23 mouse cellular contexts compared by ENCODE assay signal in genomic region chr6:116760181-116760580, GRCm38 (mm10). TPM values are rescaled to one million over a fixed set of nuclear protein-coding genes. Genes with fewer than 3 reads are reported as not detected.
DNase-seq lines count a peak whose midpoint lies in the region; ATAC-seq lines count a peak whose summit lies in the region.
"Had no signal": no experiment of that assay in that cellular context is flagged by ENCODE, and none has a peak within 500 bp of the region (broad histone marks: within the 10 kb centered on the region; RNA-seq: fewer than 3 reads in every experiment).

No protein-coding gene starts in this region.

- no peaks in the 10 kb centered on the region for H3K36me3 ChIP-seq in heart, embryonic 14.5 days (ENCODE audit: control insufficient read depth, insufficient read depth, low read length)
- H3K36me3 ChIP-seq in heart, embryonic 12.5 days, result no peaks in the 10 kb centered on the region
- no peaks in the 10 kb centered on the region for H3K36me3 ChIP-seq in kidney, embryonic 16.5 days (ENCODE audit: insufficient read depth, low read length)
- H3K36me3 ChIP-seq: embryonic facial prominence, embryonic 13.5 days; forebrain, embryonic 12.5 days; heart, embryonic 10.5 days; hindbrain, embryonic 12.5 days had no signal

- peak; percentile 58 for DNase-seq in kidney, adult 18-20 months
- DNase-seq in kidney, postnatal 10 days, result peak; percentile 56
- DNase-seq in kidney, postnatal 4 days, result peak; percentile 30 to 35
- DNase-seq in cerebellum, adult 8-10 months, result no peak
- no peak for DNase-seq in right cerebral cortex, postnatal 36 days (ENCODE audit: low spot score in 2 of 2)
- DNase-seq: adrenal gland, postnatal 14 days; cerebellum, adult 11-12 months; cerebellum, adult 9-11 months; cerebellum, postnatal 36 days; gastrocnemius, postnatal 10 days; heart, postnatal 36 days had no signal

- no peak overlapping the region for H3K4me3 ChIP-seq in heart, embryonic 14.5 days (ENCODE audit: control insufficient read depth in 1 of 2, insufficient read depth in 1 of 2, low read depth in 1 of 2, low read length in 2 of 2)
- no peak overlapping the region for H3K4me3 ChIP-seq in heart, embryonic 12.5 days
- H3K4me3 ChIP-seq in kidney, embryonic 16.5 days (ENCODE audit: low read length), result no peak overlapping the region
- H3K4me3 ChIP-seq: embryonic facial prominence, embryonic 13.5 days; forebrain, embryonic 12.5 days; heart, embryonic 10.5 days; hindbrain, embryonic 12.5 days had no signal

- no peak for ATAC-seq in heart, embryonic 14.5 days (ENCODE audit: insufficient number of reproducible peaks, insufficient read depth, low FRiP score, low read depth)
- no peak for ATAC-seq in heart, embryonic 12.5 days (ENCODE audit: insufficient number of reproducible peaks, low FRiP score)
- no peak for ATAC-seq in kidney, embryonic 16.5 days (ENCODE audit: low FRiP score, low TSS enrichment)
- ATAC-seq: activated CD4-positive, CD25-positive, alpha-beta regulatory T cell, adult 4 months; forebrain, embryonic 16.5 days; hindbrain, embryonic 16.5 days; Patski had no signal

- peaks cover 0 to 2% of the 10 kb centered on the region in 2 experiments; a peak in 1 of 4 replicates for H3K4me1 ChIP-seq in heart, embryonic 14.5 days (ENCODE audit: control insufficient read depth in 2 of 2, insufficient read depth in 2 of 2, low read length in 2 of 2)
- H3K4me1 ChIP-seq in heart, embryonic 12.5 days (replicated peaks), result no peaks in the 10 kb centered on the region
- no peaks in the 10 kb centered on the region for H3K4me1 ChIP-seq in kidney, embryonic 16.5 days (ENCODE audit: insufficient read depth, low read length)
- H3K4me1 ChIP-seq: embryonic facial prominence, embryonic 13.5 days had no signal

- H3K27me3 ChIP-seq in heart, embryonic 14.5 days (ENCODE audit: control insufficient read depth, insufficient read depth, low read length), result no peaks in the 10 kb centered on the region
- H3K27me3 ChIP-seq in heart, embryonic 12.5 days (replicated peaks), result no peaks in the 10 kb centered on the region
- no peaks in the 10 kb centered on the region for H3K27me3 ChIP-seq in kidney, embryonic 16.5 days (ENCODE audit: insufficient read depth, low read length)
- H3K27me3 ChIP-seq: CH12.LX; embryonic facial prominence, embryonic 13.5 days; forebrain, embryonic 12.5 days; hindbrain, embryonic 12.5 days; Patski had no signal

- peaks cover 4% of the 10 kb centered on the region for H3K9me3 ChIP-seq in heart, embryonic 14.5 days (ENCODE audit: control insufficient read depth, low read length)
- H3K9me3 ChIP-seq in heart, embryonic 12.5 days (replicated peaks), result 0 out of 2 replicates have a peak, but pooled peaks cover 3% of the 10 kb centered on the region
- 0 out of 2 replicates have a peak, but pooled peaks cover 7% of the 10 kb centered on the region for H3K9me3 ChIP-seq in kidney, embryonic 16.5 days (ENCODE audit: low read length)
- H3K9me3 ChIP-seq: embryonic facial prominence, embryonic 13.5 days; forebrain, embryonic 12.5 days; heart, embryonic 10.5 days had no signal

- 48% methylated on average over 6 of the region's 6 CpGs for WGBS in heart, embryonic 14.5 days
- 56% methylated on average over 6 of the region's 6 CpGs for WGBS in heart, embryonic 12.5 days
- WGBS in kidney, embryonic 16.5 days, result 57% methylated on average over 6 of the region's 6 CpGs

- no peak overlapping the region for H3K4me2 ChIP-seq in heart, embryonic 14.5 days (ENCODE audit: low read length)
- H3K4me2 ChIP-seq in heart, embryonic 12.5 days, result no peak overlapping the region
- H3K4me2 ChIP-seq in kidney, embryonic 16.5 days (replicated peaks; ENCODE audit: low read depth, low read length), result no peak overlapping the region
- H3K4me2 ChIP-seq: embryonic facial prominence, embryonic 13.5 days; forebrain, embryonic 12.5 days; hindbrain, embryonic 12.5 days had no signal

- H3K27ac ChIP-seq in heart, embryonic 14.5 days (replicated peaks in 1 of 2; ENCODE audit: control insufficient read depth in 1 of 2, insufficient read depth in 1 of 2, low read depth in 2 of 2, low read length in 2 of 2), result no peak overlapping the region
- no peak overlapping the region for H3K27ac ChIP-seq in heart, embryonic 12.5 days (ENCODE audit: poor library complexity, severe bottlenecking)
- no peak overlapping the region for H3K27ac ChIP-seq in kidney, embryonic 16.5 days (ENCODE audit: low read length)
- H3K27ac ChIP-seq: embryonic facial prominence, embryonic 13.5 days; forebrain, embryonic 12.5 days; heart, embryonic 10.5 days; hindbrain, embryonic 12.5 days had no signal

- 0 out of 2 replicates have a peak overlapping the region, but pooled peaks have one; percentile 1 for H3K9ac ChIP-seq in heart, embryonic 14.5 days (ENCODE audit: low read length)
- no peak overlapping the region for H3K9ac ChIP-seq in heart, embryonic 12.5 days
- no peak overlapping the region for H3K9ac ChIP-seq in kidney, embryonic 16.5 days (replicated peaks; ENCODE audit: low read length)
- H3K9ac ChIP-seq: embryonic facial prominence, embryonic 13.5 days; forebrain, embryonic 12.5 days; hindbrain, embryonic 12.5 days had no signal

RNA-seq across cellular contexts. Expression of gene Tmem72, which starts 43.5 kb away (rescaled TPM):
- 0.07 and 0.09 TPM in 2 replicates for polyA plus RNA-seq in heart, embryonic 14.5 days (2014; fragmentation: Nextera tagmentation; extraction: Ambion mirVana)
- polyA plus RNA-seq in heart, embryonic 12.5 days (2016; fragmentation: Nextera tagmentation; extraction: Ambion mirVana), result 0.06 and 0.08 TPM in 2 replicates
- 11.8 and 12.4 TPM in 2 replicates for polyA plus RNA-seq in kidney, embryonic 16.5 days (2015; fragmentation: Nextera tagmentation; extraction: Ambion mirVana)

Comparison
In these comparisons a context has a peak if more than half of its experiments do, and no peak if none do; other contexts are left out.
1. DNase-seq: peak in kidney, adult 18-20 months (single experiment), kidney, postnatal 10 days (single experiment) and kidney, postnatal 4 days (2 of 2); none in cerebellum, adult 8-10 months (single experiment) and right cerebral cortex, postnatal 36 days (0 of 2).
2. RNA of gene Tmem72, which starts 43.5 kb away (polyA plus RNA-seq): 11.8 to 12.4 TPM in kidney, embryonic 16.5 days; 0.07 to 0.09 TPM in heart, embryonic 14.5 days and 0.06 to 0.08 TPM in heart, embryonic 12.5 days; every median in the first group is over 10 times any median in the second.